Mouse (Mus musculus) neural tube, embryonic 14.5 days (tissue): ENCODE measurements around the gene Usp45. TPM values are rescaled to one million over a fixed set of nuclear protein-coding genes. Genes with fewer than 3 reads are reported as not detected.

ENCODE experiments used
- ATAC-seq: fragments of 200-750 bp; cut with Nextera tagmentation; 2 replicates; pipeline ENCODE4 v1.8.0; 2017; ENCODE audit warnings: low read depth, mild to moderate bottlenecking, moderate TSS enrichment, moderate library complexity
- H3K27ac ChIP-seq: fragments of 300-500 bp; sonication (generic); 2 replicates; pipeline ENCODE4 v1.5.1; 2014; ENCODE audit warnings: low read depth, mild to moderate bottlenecking, control low read depth, low read length, moderate library complexity, mixed read lengths
- H3K27me3 ChIP-seq: fragments of 300-500 bp; sonication (generic); 2 replicates; pipeline ENCODE4 v1.6.1; 2014; ENCODE audit warnings: low read length; ENCODE audit not compliant: control insufficient read depth, insufficient read depth
- H3K36me3 ChIP-seq: fragments of 300-500 bp; sonication (generic); 2 replicates; pipeline ENCODE4 v1.6.1; 2014; ENCODE audit warnings: low read length, mixed read lengths; ENCODE audit not compliant: control insufficient read depth, insufficient read depth
- H3K4me1 ChIP-seq: fragments of 300-500 bp; sonication (generic); 2 replicates; pipeline ENCODE4 v1.6.1; 2014; ENCODE audit warnings: low read length; ENCODE audit not compliant: control insufficient read depth, insufficient read depth
- H3K4me2 ChIP-seq: fragments of 300-500 bp; sonication (generic); 2 replicates; pipeline ENCODE4 v1.6.1; 2014; ENCODE audit warnings: mild to moderate bottlenecking, low read depth, low read length, control low read depth
- H3K4me3 ChIP-seq: fragments of 300-500 bp; sonication (generic); 2 replicates; pipeline ENCODE4 v1.5.1; 2014; ENCODE audit warnings: low read depth, low read length, control low read depth, mixed read lengths
- H3K9ac ChIP-seq: fragments of 300-500 bp; sonication (generic); replicated peaks from 2 replicates; pipeline ENCODE4 v1.6.1; 2014; ENCODE audit warnings: low read depth, mild to moderate bottlenecking, control low read depth, low read length, mixed read lengths
- H3K9me3 ChIP-seq: fragments of 300-500 bp; sonication (generic); 2 replicates; pipeline ENCODE4 v1.6.1; 2016; ENCODE audit warnings: low read length; ENCODE audit not compliant: control insufficient read depth
- WGBS: fragments of 180-500 bp; shearing (Covaris S2); extraction: QIAGEN DNeasy Blood & Tissue Kit; methylation state at CpG from one replicate; pipeline ENCODE4 v1.1.7; 2014; 5-methylcytosine and 5-hydroxymethylcytosine counted together
- polyA plus RNA-seq: library from polyadenylated mRNA; unstranded; fragments of >200 nt; fragmentation: Nextera tagmentation; extraction: Ambion mirVana; gene quantifications from 2 replicates; pipeline ENCODE4 v1.2.1, GENCODE M21; 2014

Usp45 gene
- polyA plus RNA-seq, 1 experiment from 2014 or later = 9.6 TPM

- no peaks in the 10 kb centered on the region for H3K9me3 ChIP-seq
- no peak overlapping the region for H3K9ac ChIP-seq
- 97% methylated on average over 12 of the region's 12 CpGs for WGBS
- H3K36me3 ChIP-seq = peaks cover 23% of the 10 kb centered on the region; the same call in 1 of the 2 replicates
- H3K27ac ChIP-seq = no peak overlapping the region
- peaks cover 3% of the 10 kb centered on the region; the same call in 1 of the 2 replicates for H3K4me1 ChIP-seq
- no peak overlapping the region for H3K4me2 ChIP-seq
- no peak overlapping the region for H3K4me3 ChIP-seq
- ATAC-seq = no peak
- no peaks in the 10 kb centered on the region for H3K27me3 ChIP-seq
Measured at GRCm38 (mm10) chr4:21780816-21781726, 14.1 kb downstream of the Usp45 start.

- H3K4me1 ChIP-seq = no peaks in the 10 kb centered on the region
- no peak overlapping the region for H3K4me3 ChIP-seq
- no peak overlapping the region for H3K27ac ChIP-seq
- WGBS = 98% methylated on average over 12 of the region's 12 CpGs
- no peak overlapping the region for H3K9ac ChIP-seq
- no peak for ATAC-seq
- H3K9me3 ChIP-seq = no peaks in the 10 kb centered on the region
- H3K27me3 ChIP-seq = no peaks in the 10 kb centered on the region
- H3K4me2 ChIP-seq = no peak overlapping the region
- H3K36me3 ChIP-seq = peaks cover 28% of the 10 kb centered on the region; the same call in 1 of the 2 replicates
Measured at GRCm38 (mm10) chr4:21786268-21786667, 19.3 kb downstream of the Usp45 start.

GRCm38 (mm10) chr4:21788903-21789302, 21.9 kb downstream of the Usp45 start:
- H3K4me2 ChIP-seq = no peak overlapping the region
- H3K9me3 ChIP-seq = no peaks in the 10 kb centered on the region
- no peak overlapping the region for H3K9ac ChIP-seq
- no peaks in the 10 kb centered on the region for H3K4me1 ChIP-seq
- peaks cover 16% of the 10 kb centered on the region; the same call in 1 of the 2 replicates for H3K36me3 ChIP-seq
- H3K4me3 ChIP-seq = no peak overlapping the region
- no peak for ATAC-seq
- no peak overlapping the region for H3K27ac ChIP-seq
- 89% methylated on average over 6 of the region's 6 CpGs for WGBS
- H3K27me3 ChIP-seq = no peaks in the 10 kb centered on the region

GRCm38 (mm10) chr4:21789836-21790235, 22.9 kb downstream of the Usp45 start:
- no peak for ATAC-seq
- peaks cover 15% of the 10 kb centered on the region; the same call in 1 of the 2 replicates for H3K36me3 ChIP-seq
- H3K4me2 ChIP-seq = no peak overlapping the region
- no peak overlapping the region for H3K9ac ChIP-seq
- H3K9me3 ChIP-seq = no peaks in the 10 kb centered on the region
- H3K27ac ChIP-seq = no peak overlapping the region
- H3K27me3 ChIP-seq = no peaks in the 10 kb centered on the region
- H3K4me1 ChIP-seq = no peaks in the 10 kb centered on the region
- 94% methylated on average over 4 of the region's 4 CpGs for WGBS
- H3K4me3 ChIP-seq = no peak overlapping the region

GRCm38 (mm10) chr4:21793631-21794030, 26.7 kb downstream of the Usp45 start:
- 31% methylated on average over 3 of the region's 3 CpGs for WGBS
- Histone ChIP-seq H3K27me3 (no peaks in the 10 kb centered on the region), H3K27ac (no peak overlapping the region), H3K4me3 (no peak overlapping the region), H3K4me1 (no peaks in the 10 kb centered on the region), H3K9me3 (no peaks in the 10 kb centered on the region), H3K4me2 (no peak overlapping the region), H3K36me3 (0 out of 2 replicates have a peak, but pooled peaks cover 1% of the 10 kb centered on the region), H3K9ac (no peak overlapping the region)
- peak; percentile 78; the same call in 1 of the 2 replicates for ATAC-seq

- H3K36me3 ChIP-seq = peaks cover 14% of the 10 kb centered on the region; the same call in 1 of the 2 replicates
- no peak overlapping the region for H3K4me3 ChIP-seq
- no peaks in the 10 kb centered on the region for H3K27me3 ChIP-seq
- no peak overlapping the region for H3K9ac ChIP-seq
- H3K4me2 ChIP-seq = no peak overlapping the region
- no peaks in the 10 kb centered on the region for H3K9me3 ChIP-seq
- no peak overlapping the region for H3K27ac ChIP-seq
- no peaks in the 10 kb centered on the region for H3K4me1 ChIP-seq
- no peak for ATAC-seq
- WGBS = 95% methylated on average over 1 of the region's 1 CpGs
Measured at GRCm38 (mm10) chr4:21801013-21801412, 34.1 kb downstream of the Usp45 start.

GRCm38 (mm10) chr4:21801620-21802019, 34.7 kb downstream of the Usp45 start:
- H3K36me3 ChIP-seq = peaks cover 14% of the 10 kb centered on the region; the same call in 1 of the 2 replicates

GRCm38 (mm10) chr4:21807204-21807603, 40.2 kb downstream of the Usp45 start:
- Histone ChIP-seq H3K4me1 (no peaks in the 10 kb centered on the region), H3K27ac (no peak overlapping the region), H3K4me3 (no peak overlapping the region), H3K9me3 (no peaks in the 10 kb centered on the region), H3K36me3 (peaks cover 8% of the 10 kb centered on the region), H3K4me2 (no peak overlapping the region), H3K9ac (no peak overlapping the region), H3K27me3 (no peaks in the 10 kb centered on the region)
- 44% methylated on average over 5 of the region's 5 CpGs for WGBS
- ATAC-seq = peak; percentile 51; the same call in 1 of the 2 replicates

More at GRCm38 (mm10) chr4:21801620-21802019, 34.7 kb downstream of the Usp45 start:
- Histone ChIP-seq H3K4me1 (no peaks in the 10 kb centered on the region), H3K9me3 (no peaks in the 10 kb centered on the region), H3K9ac (no peak overlapping the region), H3K4me3 (no peak overlapping the region), H3K4me2 (no peak overlapping the region), H3K27ac (no peak overlapping the region), H3K27me3 (no peaks in the 10 kb centered on the region)
- WGBS = 96% methylated on average over 2 of the region's 2 CpGs
- ATAC-seq = no peak

GRCm38 (mm10) chr4:21810608-21811007, 43.7 kb downstream of the Usp45 start:
- ATAC-seq = no peak
- WGBS = 90% methylated on average over 3 of the region's 3 CpGs
- Histone ChIP-seq H3K9ac (no peak overlapping the region), H3K27ac (no peak overlapping the region), H3K4me3 (no peak overlapping the region), H3K4me1 (no peaks in the 10 kb centered on the region), H3K9me3 (no peaks in the 10 kb centered on the region), H3K36me3 (peaks cover 8% of the 10 kb centered on the region), H3K4me2 (no peak overlapping the region), H3K27me3 (no peaks in the 10 kb centered on the region)
